In genomic region chr11:118289562-118289961, GRCm38 (mm10) we compare ENCODE assay signal across 8 mouse cellular contexts. TPM values are rescaled to one million over a fixed set of nuclear protein-coding genes. Genes with fewer than 3 reads are reported as not detected.
DNase-seq lines count a peak whose midpoint lies in the region; ATAC-seq lines count a peak whose summit lies in the region.

No protein-coding gene starts in this region.

- no peaks in the 10 kb centered on the region for H3K27me3 ChIP-seq in heart, embryonic 16.5 days (ENCODE audit: control insufficient read depth, insufficient read depth, low read length)
- H3K27me3 ChIP-seq in forebrain, embryonic 15.5 days: no peaks in the 10 kb centered on the region
- H3K27me3 ChIP-seq in midbrain, embryonic 10.5 days (ENCODE audit: low read depth, poor library complexity, severe bottlenecking): no peaks in the 10 kb centered on the region

- H3K4me3 ChIP-seq in heart, embryonic 16.5 days (ENCODE audit: low read length): peak overlapping the region; percentile 70
- H3K4me3 ChIP-seq in forebrain, embryonic 15.5 days: peak overlapping the region; percentile 82
- H3K4me3 ChIP-seq in midbrain, embryonic 10.5 days: peak overlapping the region; percentile 93

- no peaks in the 10 kb centered on the region for H3K9me3 ChIP-seq in heart, embryonic 16.5 days (replicated peaks; ENCODE audit: control insufficient read depth, low read length)
- H3K9me3 ChIP-seq in forebrain, embryonic 15.5 days: no peaks in the 10 kb centered on the region
- H3K9me3 ChIP-seq in midbrain, embryonic 10.5 days (replicated peaks): no peaks in the 10 kb centered on the region

- 0% methylated on average over 22 of the region's 22 CpGs for WGBS in heart, embryonic 16.5 days
- WGBS in forebrain, embryonic 15.5 days: under 1% methylated on average over 22 of the region's 22 CpGs
- under 1% methylated on average over 22 of the region's 22 CpGs for WGBS in midbrain, embryonic 10.5 days

- peaks cover 13% of the 10 kb centered on the region for H3K36me3 ChIP-seq in heart, embryonic 16.5 days (ENCODE audit: control insufficient read depth, insufficient read depth)
- peaks cover 26% of the 10 kb centered on the region for H3K36me3 ChIP-seq in forebrain, embryonic 15.5 days
- H3K36me3 ChIP-seq in midbrain, embryonic 10.5 days: peaks cover 33% of the 10 kb centered on the region

- H3K9ac ChIP-seq in heart, embryonic 16.5 days (ENCODE audit: low read length): peak overlapping the region; percentile 87
- peak overlapping the region; percentile 89 for H3K9ac ChIP-seq in forebrain, embryonic 15.5 days (replicated peaks)

- H3K27ac ChIP-seq in heart, embryonic 16.5 days (ENCODE audit: low read length): peak overlapping the region; percentile 79
- H3K27ac ChIP-seq in forebrain, embryonic 15.5 days (replicated peaks): peak overlapping the region; percentile 81
- peak overlapping the region; percentile 81 for H3K27ac ChIP-seq in midbrain, embryonic 10.5 days (replicated peaks)

- ATAC-seq in heart, embryonic 16.5 days (replicated peaks; ENCODE audit: extremely low read depth, insufficient read depth, low FRiP score): peak; percentile 12
- ATAC-seq in forebrain, embryonic 15.5 days (replicated peaks): peak; percentile 30; the same call in 1 of the 2 replicates
- no peak for ATAC-seq in activated CD4-positive, CD25-positive, alpha-beta regulatory T cell, adult 4 months

- peaks cover 12% of the 10 kb centered on the region for H3K4me1 ChIP-seq in heart, embryonic 16.5 days (ENCODE audit: control insufficient read depth, insufficient read depth, low read length)
- H3K4me1 ChIP-seq in forebrain, embryonic 15.5 days: peaks cover 19% of the 10 kb centered on the region
- peaks cover 42% of the 10 kb centered on the region for H3K4me1 ChIP-seq in midbrain, embryonic 10.5 days

- no peak for DNase-seq in heart, adult 8-10 months (ENCODE audit: low spot score)
- peak; percentile 67 for DNase-seq in MN1 (ENCODE audit: low spot score)
- DNase-seq in midbrain, embryonic 10.5 days (ENCODE audit: low spot score): no peak
- DNase-seq in urinary bladder, postnatal 25 days (ENCODE audit: low spot score): no peak
- no peak for DNase-seq in spleen, adult 18-20 months

- peak overlapping the region; percentile 83 for H3K4me2 ChIP-seq in heart, embryonic 16.5 days (ENCODE audit: low read depth, low read length)
- H3K4me2 ChIP-seq in forebrain, embryonic 15.5 days (replicated peaks): peak overlapping the region; percentile 81

RNA-seq across cellular contexts. Expression of gene Usp36, which starts 0.5 kb away (rescaled TPM):
- polyA plus RNA-seq in heart, embryonic 16.5 days (2015; fragmentation: Nextera tagmentation; extraction: Ambion mirVana): 13.5 and 14.2 TPM in 2 replicates
- total RNA-seq in heart, adult 8-10 months (2022): 10 to 100 TPM; 13.2 to 14.5 (median 13.9) TPM
- 17.0 and 17.4 TPM in 2 replicates for polyA plus RNA-seq in forebrain, embryonic 15.5 days (2015; fragmentation: Nextera tagmentation; extraction: Ambion mirVana)
- 20.4 and 23.6 TPM in 2 replicates for polyA plus RNA-seq in midbrain, embryonic 10.5 days (2016; fragmentation: Nextera tagmentation; extraction: Ambion mirVana)
- 10 to 100 TPM; 15.6 to 15.8 TPM for polyA plus RNA-seq in activated CD4-positive, CD25-positive, alpha-beta regulatory T cell, adult 4 months (2017; shearing (Covaris generic))

RNA-seq across cellular contexts. Expression of gene Cyth1, which starts 41.2 kb away (rescaled TPM):
- polyA plus RNA-seq in heart, embryonic 16.5 days (2015; fragmentation: Nextera tagmentation; extraction: Ambion mirVana): 22.2 and 24.0 TPM in 2 replicates
- total RNA-seq in heart, adult 8-10 months (2022): 10 to 100 TPM; 34.5 to 56.9 (median 50.9) TPM
- 32.3 and 34.6 TPM in 2 replicates for polyA plus RNA-seq in forebrain, embryonic 15.5 days (2015; fragmentation: Nextera tagmentation; extraction: Ambion mirVana)
- 11.3 and 14.9 TPM in 2 replicates for polyA plus RNA-seq in midbrain, embryonic 10.5 days (2016; fragmentation: Nextera tagmentation; extraction: Ambion mirVana)
- polyA plus RNA-seq in activated CD4-positive, CD25-positive, alpha-beta regulatory T cell, adult 4 months (2017; shearing (Covaris generic)): 10 to 100 TPM; 50.1 to 73.2 TPM

RNA-seq across cellular contexts. Expression of gene Cep295nl, which starts 52.7 kb away (rescaled TPM):
- polyA plus RNA-seq in heart, embryonic 16.5 days (2015; fragmentation: Nextera tagmentation; extraction: Ambion mirVana): 0.28 and 0.36 TPM in 2 replicates
- total RNA-seq in heart, adult 8-10 months (2022): 1 to 10 TPM in 1 of 4 experiments, under 1 TPM in 3; 0.82 to 1.0 (median 0.88) TPM
- polyA plus RNA-seq in forebrain, embryonic 15.5 days (2015; fragmentation: Nextera tagmentation; extraction: Ambion mirVana): 0.09 TPM in 1 of 2 replicates, not detected in the other
- polyA plus RNA-seq in midbrain, embryonic 10.5 days (2016; fragmentation: Nextera tagmentation; extraction: Ambion mirVana): 0.06 and 0.21 TPM in 2 replicates
- polyA plus RNA-seq in activated CD4-positive, CD25-positive, alpha-beta regulatory T cell, adult 4 months (2017; shearing (Covaris generic)): under 1 TPM; 0.24 to 0.45 TPM
